Mouse (Mus musculus): ENCODE results near the gene Lrwd1.

Lrwd1 gene

DNA sequence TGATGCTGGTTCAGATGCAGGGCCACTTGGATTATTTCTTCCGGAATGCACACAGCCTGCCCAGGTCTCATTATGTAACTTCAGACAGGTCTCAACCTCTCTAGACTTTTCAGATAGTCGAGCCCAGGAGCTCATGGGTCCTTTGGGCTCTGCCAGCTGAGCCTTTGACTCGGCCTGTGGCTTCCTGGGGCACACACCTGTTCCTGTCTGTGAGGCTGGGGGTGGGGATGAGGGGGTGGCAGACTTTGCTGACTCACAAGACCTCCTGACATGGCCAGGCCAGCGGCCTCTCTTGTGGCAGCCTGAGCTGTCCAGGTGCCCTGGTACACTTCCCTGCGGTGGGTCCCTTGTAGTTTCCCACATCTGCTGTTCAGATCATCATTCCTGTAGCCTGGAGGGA is 43.9 kb downstream of the Lrwd1 start:
- DNase-seq (ENCODE audit: low spot score) = no peak

DNA sequence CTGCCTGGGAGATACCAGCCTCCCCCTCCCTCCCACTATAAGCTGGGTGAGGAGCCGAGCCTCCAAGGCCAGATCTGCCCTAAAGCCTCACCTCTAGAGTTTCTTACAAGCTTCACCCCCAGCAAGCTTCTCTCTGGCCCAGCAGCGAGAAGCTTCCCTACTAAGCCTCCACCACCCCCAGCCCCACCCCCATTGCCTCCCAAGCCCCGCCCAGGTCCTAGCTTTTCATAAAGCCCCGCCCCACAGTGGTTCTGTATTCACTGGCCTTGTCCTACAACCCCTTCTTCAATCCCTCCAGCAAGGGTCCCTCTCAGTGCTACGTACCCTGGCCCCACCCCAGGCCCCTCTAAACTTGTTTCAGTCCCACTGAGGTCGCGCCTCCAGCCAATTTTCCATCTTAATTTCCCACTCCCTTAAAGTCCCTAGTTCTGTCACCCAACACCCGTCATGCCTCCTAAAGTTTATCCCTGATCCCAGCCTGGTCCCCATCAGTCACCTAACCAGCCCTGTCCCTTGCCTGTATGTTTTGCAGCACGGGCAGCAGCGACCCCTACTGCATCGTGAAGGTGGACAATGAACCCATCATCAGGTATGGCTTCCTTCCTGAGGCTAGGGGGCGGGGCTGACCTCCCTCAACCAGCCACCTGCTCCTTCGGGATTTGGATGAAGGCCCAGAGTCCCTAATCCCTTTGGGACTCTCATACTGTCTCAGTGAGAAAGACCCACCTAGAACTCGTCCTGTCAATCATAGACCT is 46.9 kb downstream of the Lrwd1 start:
- DNase-seq (ENCODE audit: low spot score) = no peak

DNA sequence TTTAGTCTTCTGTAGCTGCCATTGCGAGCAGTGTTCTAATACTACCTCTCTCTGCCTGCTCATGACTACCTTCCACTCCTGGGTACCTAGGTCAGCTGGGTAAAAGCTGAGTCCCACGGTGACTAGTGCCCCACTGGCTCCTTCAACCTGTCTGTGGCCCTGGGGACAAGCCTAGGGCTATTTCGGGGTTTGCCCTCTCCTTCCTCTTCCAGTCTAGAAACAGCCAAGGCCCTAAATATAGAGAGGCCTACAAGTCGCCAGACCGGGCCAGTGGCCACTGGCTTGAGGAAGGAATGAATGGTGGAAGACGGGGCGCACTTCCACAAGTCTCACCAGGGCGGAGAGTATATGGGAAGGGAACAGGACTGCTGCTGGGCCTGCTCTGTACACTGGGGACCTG is 49.6 kb downstream of the Lrwd1 start:
- no peak for DNase-seq (ENCODE audit: low spot score)

DNA sequence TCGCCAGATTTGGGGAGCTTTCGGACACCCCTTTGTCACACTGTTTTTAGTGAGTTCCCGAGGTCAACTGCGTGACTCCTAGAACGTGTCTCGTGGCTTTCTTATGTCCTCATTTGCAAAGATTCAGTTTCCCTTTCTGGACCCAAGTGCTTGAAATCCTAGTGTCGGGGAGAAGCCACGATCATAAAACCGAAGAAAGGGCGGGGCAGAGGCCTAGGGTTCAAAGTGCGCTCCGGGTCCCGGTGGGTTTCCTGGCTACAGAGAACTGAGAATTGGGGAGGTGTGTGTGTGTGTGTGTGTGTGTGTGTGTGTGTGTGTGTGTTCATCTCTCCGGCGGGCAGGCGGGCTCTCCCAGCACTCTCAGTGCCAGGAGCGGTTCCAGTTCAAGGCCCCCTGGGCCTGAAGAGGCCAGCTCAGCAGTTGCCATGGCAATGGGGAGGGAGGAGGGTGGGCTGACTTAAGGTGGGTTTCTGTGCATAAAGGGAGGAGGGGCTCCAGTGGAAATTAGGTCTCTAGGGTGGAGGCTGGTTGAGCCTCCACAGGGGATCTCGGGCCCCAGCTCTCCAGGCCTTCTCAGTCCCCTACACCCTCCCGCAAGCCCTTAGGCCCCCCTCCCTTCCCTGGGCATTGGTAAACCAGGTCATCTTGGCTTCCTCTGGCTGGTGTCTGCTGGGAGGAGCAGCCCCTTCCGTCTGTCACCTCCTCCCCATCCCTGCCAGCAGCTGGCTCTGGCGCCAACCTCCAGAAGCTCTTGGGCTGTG is 50.8 kb downstream of the Lrwd1 start:
- DNase-seq (ENCODE audit: low spot score) = no peak

DNA sequence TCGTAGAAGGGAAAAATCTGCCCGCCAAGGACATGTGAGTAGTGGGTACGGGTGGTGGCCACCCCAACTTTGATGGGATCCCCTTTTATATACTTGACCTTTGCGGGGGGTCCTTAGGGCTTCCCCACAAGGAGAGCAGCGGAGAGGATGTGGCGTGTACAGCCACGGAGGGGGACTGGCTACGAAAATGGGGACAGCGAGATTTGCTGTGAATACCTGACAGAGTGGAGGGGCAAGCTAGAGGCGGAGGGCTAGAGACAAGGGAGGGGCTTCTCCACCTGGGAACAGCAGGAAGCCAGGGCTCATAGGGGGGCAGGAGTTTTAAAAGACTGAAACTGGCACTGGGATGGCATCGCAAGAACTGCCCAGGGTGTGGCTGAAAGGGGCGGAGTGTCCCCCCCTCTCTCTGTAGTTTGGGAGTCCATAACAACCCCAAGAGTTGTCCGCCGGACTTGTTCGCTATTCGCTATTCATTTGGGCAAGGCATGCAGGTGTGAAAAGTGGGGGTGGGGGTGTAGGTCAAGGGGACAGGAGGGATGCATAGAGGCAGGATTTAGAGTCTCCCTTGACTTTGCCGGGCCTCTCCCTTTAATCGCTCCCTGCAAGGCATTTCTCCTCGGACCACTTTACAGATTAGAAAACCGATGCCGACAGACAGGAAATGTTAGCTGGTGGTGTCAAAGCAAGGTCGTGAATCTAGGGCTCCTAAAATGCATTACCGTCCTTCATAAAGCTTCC is 51.6 kb downstream of the Lrwd1 start:
- no peak for DNase-seq (ENCODE audit: low spot score)

DNA sequence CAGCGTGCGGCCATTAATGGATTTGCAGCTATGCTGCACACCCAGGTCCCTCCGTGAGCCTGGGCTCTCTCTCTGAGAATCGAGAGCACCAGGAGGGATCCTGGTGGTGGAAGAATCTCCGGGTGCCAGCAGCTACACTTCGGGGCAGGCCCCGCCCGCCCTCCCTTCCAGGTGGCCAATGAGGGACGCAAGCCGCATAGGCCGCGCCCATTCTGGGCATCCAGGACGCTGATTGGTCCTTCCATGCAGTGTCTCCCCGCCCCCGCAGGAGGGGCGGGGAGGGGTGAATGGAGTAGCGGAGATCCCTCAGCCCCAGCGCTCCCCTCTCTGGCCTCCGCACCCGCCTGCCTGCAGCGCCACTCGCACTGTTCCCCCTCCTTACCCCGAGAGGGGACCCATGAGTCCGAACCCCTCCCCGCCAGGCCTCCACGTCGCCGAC is 52.2 kb downstream of the Lrwd1 start, which contains the start of gene Rasa4:
Gene Rasa4 (plus strand): TSS at position 248 of the 439 bp plus-strand sequence.
- peak; percentile 95 for DNase-seq (ENCODE audit: low spot score)

DNA sequence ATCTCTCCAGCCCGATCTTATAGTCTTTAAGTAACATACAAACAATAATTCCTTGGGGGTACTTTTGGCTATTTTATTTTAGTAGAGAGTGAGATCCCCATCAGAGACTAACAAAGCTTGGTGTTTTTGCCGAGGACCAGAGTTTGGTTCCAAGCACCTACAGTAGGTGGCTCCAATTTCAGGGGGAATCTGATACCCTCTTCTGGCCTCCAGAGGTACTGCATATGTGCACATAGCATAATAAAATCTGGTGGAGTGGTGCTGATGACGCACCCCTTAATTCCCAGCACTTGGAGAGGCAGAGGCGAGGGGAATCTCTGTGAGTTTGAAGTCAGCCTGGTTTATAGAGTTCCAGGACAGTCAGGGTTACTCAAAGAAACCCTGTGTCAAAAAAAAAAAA is 53.5 kb downstream of the Lrwd1 start:
- DNase-seq (ENCODE audit: low spot score) = no peak

DNA sequence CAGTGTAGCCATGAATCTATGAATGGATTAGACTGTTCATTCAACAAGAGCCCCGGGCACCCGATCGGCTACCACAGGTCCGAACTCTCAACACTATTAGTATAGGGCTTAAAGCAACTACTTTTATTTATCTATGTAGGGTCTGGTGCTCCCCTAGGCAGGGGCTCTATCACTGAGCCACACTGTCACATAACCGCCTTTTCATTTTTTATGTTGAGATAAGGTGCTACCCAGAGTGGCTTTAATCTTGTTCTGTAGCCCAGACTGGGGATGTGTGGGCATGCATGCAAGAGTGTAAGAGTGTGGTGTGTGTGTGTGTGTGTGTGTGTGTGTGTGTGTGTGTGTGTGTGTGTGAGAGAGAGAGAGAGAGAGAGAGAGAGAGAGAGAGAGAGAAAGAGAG is 57.7 kb downstream of the Lrwd1 start:
- no peak for DNase-seq (ENCODE audit: low spot score)

DNA sequence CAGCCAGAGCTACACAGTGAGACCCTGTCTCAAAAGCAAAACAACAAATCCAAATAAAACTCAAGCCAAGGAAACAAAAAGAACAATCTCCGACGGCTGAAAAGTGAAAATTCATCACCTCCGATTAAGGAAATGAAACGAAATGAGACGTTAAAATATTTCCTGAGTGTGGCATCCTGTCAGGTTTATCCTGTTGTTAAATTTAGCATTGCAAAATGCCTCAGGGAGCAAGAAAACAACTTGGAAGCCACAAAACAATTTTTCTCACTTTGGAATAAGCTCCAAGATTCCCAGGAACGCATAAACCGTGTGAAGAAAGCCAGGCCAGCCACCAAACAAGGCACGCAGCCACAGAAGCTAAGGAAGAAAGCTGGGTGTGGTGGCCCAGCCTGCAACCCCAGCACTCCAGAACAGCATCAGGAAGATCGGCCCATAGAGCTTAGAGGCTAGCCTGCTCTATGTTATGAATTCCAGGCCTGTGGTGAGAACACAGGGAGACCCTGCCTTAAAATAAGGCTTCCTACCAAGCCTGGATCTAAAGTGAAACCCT is 58.8 kb downstream of the Lrwd1 start:
- no peak for DNase-seq (ENCODE audit: low spot score)

DNA sequence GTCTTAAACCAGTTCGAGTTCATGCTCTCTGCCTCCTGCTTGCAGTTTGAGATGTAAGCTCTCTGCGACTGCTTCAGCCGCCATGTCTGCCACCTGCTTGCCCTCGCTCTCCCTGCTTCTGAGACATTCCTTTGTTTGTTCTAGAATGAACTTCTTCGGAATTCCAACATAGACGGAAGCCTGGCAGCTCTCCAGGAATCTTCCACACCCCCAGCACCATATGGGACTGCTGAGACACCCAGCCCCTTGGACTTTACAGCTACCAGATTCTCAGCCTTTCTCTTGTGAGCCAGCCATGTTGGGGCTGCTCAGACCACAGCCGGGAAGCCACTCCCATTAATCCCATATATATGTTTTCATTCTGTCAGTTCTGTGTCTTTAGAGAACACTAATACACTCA is 59.6 kb downstream of the Lrwd1 start:
- no peak for DNase-seq (ENCODE audit: low spot score)

DNA sequence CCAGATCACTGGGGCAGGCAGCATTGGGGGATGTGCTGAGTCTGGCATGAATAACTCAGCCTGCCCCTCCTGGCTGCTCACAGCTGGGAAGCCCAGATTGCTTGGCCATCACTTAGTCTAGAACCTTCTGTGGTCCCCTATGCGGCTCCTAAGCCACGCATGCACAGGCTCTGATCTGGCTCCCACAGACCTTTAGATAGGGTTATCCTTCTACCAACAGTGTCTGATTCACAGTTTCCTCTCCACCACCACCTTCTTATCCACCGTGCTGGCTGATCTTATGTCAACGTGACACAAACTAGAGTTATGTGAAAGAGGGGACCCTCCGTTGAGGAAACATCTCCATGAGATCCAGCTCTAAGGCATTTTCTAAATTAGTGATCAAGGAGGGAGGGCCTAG is 60.8 kb downstream of the Lrwd1 start:
- DNase-seq (ENCODE audit: low spot score) = no peak

DNA sequence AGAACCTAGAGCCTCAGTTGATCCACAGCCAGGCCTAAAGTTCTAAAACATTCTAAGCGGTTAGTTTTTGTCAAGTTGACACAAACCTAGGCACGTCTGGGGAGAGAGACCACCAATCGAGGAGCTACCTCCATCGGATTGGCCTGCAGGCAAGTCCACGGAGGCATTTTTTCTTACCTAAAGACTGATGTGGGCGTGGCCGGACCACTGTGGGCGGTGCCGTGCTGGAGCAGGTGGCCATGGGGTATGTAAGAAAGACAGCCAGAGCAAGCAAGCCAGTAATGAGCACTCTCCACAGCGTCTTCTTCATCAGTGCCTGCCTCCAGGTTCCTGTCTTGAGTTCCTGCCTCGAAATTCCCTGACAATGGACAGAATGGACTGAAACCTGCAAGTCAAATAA is 62.3 kb downstream of the Lrwd1 start:
- no peak for DNase-seq (ENCODE audit: low spot score)

DNA sequence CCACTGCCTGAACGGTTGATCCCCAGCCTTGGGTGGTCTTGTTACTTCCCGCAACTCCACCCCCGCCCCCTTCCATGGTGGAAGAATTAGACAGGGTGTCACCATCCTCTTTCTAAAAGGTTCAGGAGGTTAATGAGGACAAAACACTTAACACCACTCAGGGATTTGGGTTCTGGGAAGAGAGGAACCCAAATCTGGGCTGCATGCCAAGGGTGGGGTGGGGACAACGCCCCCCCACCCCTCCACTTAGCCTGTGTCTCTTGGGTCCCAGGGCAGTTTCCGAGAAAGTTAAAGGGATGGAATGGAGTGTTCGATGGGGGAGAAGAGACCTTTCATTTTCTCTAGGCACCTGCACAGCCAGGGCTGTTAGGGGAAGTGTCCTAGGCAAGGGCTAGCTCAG is 62.8 kb downstream of the Lrwd1 start:
- no peak for DNase-seq (ENCODE audit: low spot score)
